Mouse (Mus musculus) ES-E14 (cell line): ENCODE measurements around the gene Sp1.

Source experiments
- CHD2 ChIP-seq: IDR thresholded peaks from 2 replicates; pipeline ENCODE4 v1.6.1; 2014; ENCODE audit warnings: mild to moderate bottlenecking, low read depth, low read length, inconsistent platforms
- MAFK ChIP-seq: IDR thresholded peaks from 2 replicates; pipeline ENCODE4 v1.6.1; 2014; ENCODE audit warnings: mild to moderate bottlenecking, low read depth, low read length, inconsistent platforms; ENCODE audit not compliant: insufficient read depth
- ZNF384 ChIP-seq: IDR thresholded peaks from 2 replicates; pipeline ENCODE4 v1.6.1; 2012; ENCODE audit warnings: low read depth, low read length, inconsistent platforms

DNA sequence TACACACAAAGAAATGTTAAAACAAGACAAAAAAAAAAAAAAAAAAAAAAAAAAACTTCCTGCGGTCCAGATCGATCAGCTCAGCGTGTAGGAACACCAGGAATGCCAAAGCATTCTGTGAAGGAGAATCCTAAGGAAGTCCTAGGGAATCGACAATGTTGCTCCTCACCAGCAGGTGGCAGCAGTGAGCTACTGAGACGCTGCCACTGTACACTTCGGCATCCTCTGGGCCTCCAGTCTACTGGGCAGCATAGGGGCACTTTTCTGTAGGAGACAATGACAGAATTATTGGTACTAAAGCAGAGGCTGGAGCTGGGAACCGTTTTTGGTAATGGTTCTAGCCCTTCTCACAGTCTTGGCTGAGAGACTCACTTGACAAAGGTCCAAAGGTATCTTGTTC is 24.4 kb upstream of the Sp1 start:
- TF ChIP-seq ZNF384, result peak; percentile 93
- no peak for TF ChIP-seq MAFK
- no peak for TF ChIP-seq CHD2
